Mouse (Mus musculus): Measurements from ENCODE around the gene Map2k5.

DNA sequence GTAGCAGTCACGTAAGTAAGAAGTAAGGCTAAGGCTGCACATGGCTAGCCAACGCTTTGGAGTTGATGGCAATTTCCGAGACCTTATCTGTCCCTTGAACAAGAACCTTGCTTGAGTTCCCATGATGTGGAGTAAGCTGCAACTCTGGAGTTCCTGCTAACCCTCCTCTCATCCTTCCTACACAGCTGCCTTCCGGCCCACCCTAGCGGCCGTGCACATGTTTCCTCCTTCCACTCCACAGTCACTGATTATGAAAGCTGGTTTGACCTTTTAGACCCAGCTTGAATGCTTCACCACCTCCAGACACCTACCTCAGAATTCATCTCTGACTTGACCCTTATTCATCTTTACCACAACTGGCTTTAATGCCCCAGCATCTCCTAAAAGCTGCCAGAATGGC lies 82.9 kb downstream of the Map2k5 start:
- TF ChIP-seq CTCF (IDR thresholded peaks at IDR 0.05; ENCODE audit: low read depth, low read length), result no peak
- TF ChIP-seq POLR2A (IDR thresholded peaks at IDR 0.05; ENCODE audit: borderline replicate concordance, low read depth, low read length), result no peak

All from bone marrow macrophage, adult 2 months (primary cell).